Mouse (Mus musculus): ENCODE results near the gene Pced1b. TPM values are rescaled to one million over a fixed set of nuclear protein-coding genes. Genes with fewer than 3 reads are reported as not detected.
"Not testable (repeated sequence)": the region's sequence is repeated elsewhere in the genome, so short reads cannot be mapped to it uniquely, and the experiment has no call there.

Pced1b gene
- polyA plus RNA-seq, 1 experiment: 24.8 TPM

GRCm38 (mm10) chr15:97382567-97382966 lies 135.7 kb downstream of the Pced1b start:
- TF ChIP-seq POLR2A (IDR thresholded peaks at IDR 0.05; ENCODE audit: borderline replicate concordance, extremely low read depth, low read depth, low read length): no peak
- TF ChIP-seq CTCF (IDR thresholded peaks at IDR 0.05; ENCODE audit: insufficient read depth, low read length): no peak
- Histone ChIP-seq H3K4me3 (replicated peaks; ENCODE audit: extremely low read depth, low read depth, low read length) (no peak overlapping the region), H3K4me1 (ENCODE audit: control insufficient read depth, insufficient read depth, low read length) (peaks cover 2% of the 10 kb centered on the region)
- no peak for DNase-seq
- 94% methylated on average over 3 of the region's 3 CpGs for WGBS

GRCm38 (mm10) chr15:97383523-97384141 lies 136.7 kb downstream of the Pced1b start:
- WGBS: 77% methylated on average over 14 of the region's 14 CpGs
- Histone ChIP-seq H3K4me3 (replicated peaks; ENCODE audit: extremely low read depth, low read depth, low read length) (no peak overlapping the region), H3K4me1 (ENCODE audit: control insufficient read depth, insufficient read depth, low read length) (peaks cover 2% of the 10 kb centered on the region)
- TF ChIP-seq POLR2A (IDR thresholded peaks at IDR 0.05; ENCODE audit: borderline replicate concordance, extremely low read depth, low read depth, low read length): no peak
- TF ChIP-seq CTCF (IDR thresholded peaks at IDR 0.05; ENCODE audit: insufficient read depth, low read length): no peak
- DNase-seq: no peak

- DNase-seq: no peak
- Histone ChIP-seq H3K4me1 (ENCODE audit: control insufficient read depth, insufficient read depth, low read length) (peaks cover 2% of the 10 kb centered on the region), H3K4me3 (replicated peaks; ENCODE audit: extremely low read depth, low read depth, low read length) (no peak overlapping the region)
- TF ChIP-seq CTCF (IDR thresholded peaks at IDR 0.05; ENCODE audit: insufficient read depth, low read length): no peak
- TF ChIP-seq POLR2A (IDR thresholded peaks at IDR 0.05; ENCODE audit: borderline replicate concordance, extremely low read depth, low read depth, low read length): no peak
- 89% methylated on average over 28 of the region's 28 CpGs for WGBS
Measured at GRCm38 (mm10) chr15:97384170-97385018, 137.5 kb downstream of the Pced1b start.

GRCm38 (mm10) chr15:97385174-97385573 lies 138.3 kb downstream of the Pced1b start:
- WGBS: 97% methylated on average over 10 of the region's 10 CpGs
- DNase-seq; H3K4me3 ChIP-seq (replicated peaks; ENCODE audit: extremely low read depth, low read depth, low read length); H3K4me1 ChIP-seq (ENCODE audit: control insufficient read depth, insufficient read depth, low read length): not testable (repeated sequence)

GRCm38 (mm10) chr15:97387793-97388192 lies 140.9 kb downstream of the Pced1b start:
- DNase-seq: no peak
- Histone ChIP-seq H3K4me1 (ENCODE audit: control insufficient read depth, insufficient read depth, low read length) (no peaks in the 10 kb centered on the region), H3K4me3 (replicated peaks; ENCODE audit: extremely low read depth, low read depth, low read length) (no peak overlapping the region)
- WGBS: 95% methylated on average over 6 of the region's 6 CpGs
- no peak for TF ChIP-seq CTCF (IDR thresholded peaks at IDR 0.05; ENCODE audit: insufficient read depth, low read length)
- TF ChIP-seq POLR2A (IDR thresholded peaks at IDR 0.05; ENCODE audit: borderline replicate concordance, extremely low read depth, low read depth, low read length): no peak

GRCm38 (mm10) chr15:97389577-97389976 lies 142.7 kb downstream of the Pced1b start:
- no peak for TF ChIP-seq POLR2A (IDR thresholded peaks at IDR 0.05; ENCODE audit: borderline replicate concordance, extremely low read depth, low read depth, low read length)
- H3K4me3 ChIP-seq (replicated peaks; ENCODE audit: extremely low read depth, low read depth, low read length): no peak overlapping the region
- DNase-seq: no peak
- 79% methylated on average over 4 of the region's 4 CpGs for whole genome bisulfite sequencing
- 0 out of 2 replicates have a peak, but pooled peaks cover 2% of the 10 kb centered on the region for H3K4me1 ChIP-seq (ENCODE audit: control insufficient read depth, insufficient read depth, low read length)

GRCm38 (mm10) chr15:97390778-97391177 lies 143.9 kb downstream of the Pced1b start:
- DNase-seq: no peak
- H3K4me1 ChIP-seq (ENCODE audit: control insufficient read depth, insufficient read depth, low read length): 0 out of 2 replicates have a peak, but pooled peaks cover 3% of the 10 kb centered on the region
- H3K4me3 ChIP-seq (replicated peaks; ENCODE audit: extremely low read depth, low read depth, low read length): no peak overlapping the region
- WGBS: 93% methylated on average over 2 of the region's 2 CpGs
- TF ChIP-seq POLR2A (IDR thresholded peaks at IDR 0.05; ENCODE audit: borderline replicate concordance, extremely low read depth, low read depth, low read length): no peak
- no peak for TF ChIP-seq CTCF (IDR thresholded peaks at IDR 0.05; ENCODE audit: insufficient read depth, low read length)

GRCm38 (mm10) chr15:97391436-97391835 lies 144.5 kb downstream of the Pced1b start:
- H3K4me1 ChIP-seq (ENCODE audit: control insufficient read depth, insufficient read depth, low read length): 0 out of 2 replicates have a peak, but pooled peaks cover 3% of the 10 kb centered on the region
- WGBS: 97% methylated on average over 2 of the region's 2 CpGs
- TF ChIP-seq CTCF (IDR thresholded peaks at IDR 0.05; ENCODE audit: insufficient read depth, low read length): no peak
- no peak for TF ChIP-seq POLR2A (IDR thresholded peaks at IDR 0.05; ENCODE audit: borderline replicate concordance, extremely low read depth, low read depth, low read length)
- DNase-seq: no peak
- H3K4me3 ChIP-seq (replicated peaks; ENCODE audit: extremely low read depth, low read depth, low read length): no peak overlapping the region

GRCm38 (mm10) chr15:97394561-97394960 lies 147.7 kb downstream of the Pced1b start:
- WGBS: 75% methylated on average over 12 of the region's 12 CpGs
- H3K4me1 ChIP-seq (ENCODE audit: control insufficient read depth, insufficient read depth, low read length): 0 out of 2 replicates have a peak, but pooled peaks cover 3% of the 10 kb centered on the region
- TF ChIP-seq POLR2A (IDR thresholded peaks at IDR 0.05; ENCODE audit: borderline replicate concordance, extremely low read depth, low read depth, low read length) (no peak), CTCF (IDR thresholded peaks at IDR 0.05; ENCODE audit: insufficient read depth, low read length) (no peak)
- H3K4me3 ChIP-seq (replicated peaks; ENCODE audit: extremely low read depth, low read depth, low read length): no peak overlapping the region
- no peak for DNase-seq
